Mouse (Mus musculus) G1E-ER4 (cell line): Measurements from ENCODE around the gene St6galnac3. TPM values are rescaled to one million over a fixed set of nuclear protein-coding genes. Genes with fewer than 3 reads are reported as not detected.

Experiments used
- GATA1 ChIP-seq: IDR thresholded peaks from one replicate; pipeline ENCODE4 v1.8.0; 2012; ENCODE audit warnings: low read length, inconsistent platforms
- polyA plus RNA-seq: library from polyadenylated mRNA; stranded (reverse); fragments of >175 nt; gene quantifications from 2 replicates; pipeline ENCODE4 v1.2.3, GENCODE M21; 2012

Gene St6galnac3
- polyA plus RNA-seq, 1 experiment = 1.9 TPM

- TF ChIP-seq GATA1 = no peak
These were observed 330.2 kb downstream of the St6galnac3 start for GRCm38 (mm10) chr3:153394751-153395150.

GRCm38 (mm10) chr3:153394224-153394623 lies 330.8 kb downstream of the St6galnac3 start:
- no peak for TF ChIP-seq GATA1

GRCm38 (mm10) chr3:153383656-153384055 lies 341.3 kb downstream of the St6galnac3 start:
- TF ChIP-seq GATA1 = no peak

- TF ChIP-seq GATA1 = no peak
These were observed 359.8 kb downstream of the St6galnac3 start for GRCm38 (mm10) chr3:153365057-153365755.

GRCm38 (mm10) chr3:153364366-153364765 lies 360.6 kb downstream of the St6galnac3 start:
- no peak for TF ChIP-seq GATA1

GRCm38 (mm10) chr3:153359966-153360365 lies 365.0 kb downstream of the St6galnac3 start:
- TF ChIP-seq GATA1 = no peak

GRCm38 (mm10) chr3:153356071-153356470 lies 368.9 kb downstream of the St6galnac3 start:
- no peak for TF ChIP-seq GATA1

- TF ChIP-seq GATA1 = no peak
These were observed 370.0 kb downstream of the St6galnac3 start for GRCm38 (mm10) chr3:153354988-153355297.

GRCm38 (mm10) chr3:153354186-153354987 lies 370.6 kb downstream of the St6galnac3 start:
- TF ChIP-seq GATA1 = no peak

GRCm38 (mm10) chr3:153353313-153354103 lies 371.5 kb downstream of the St6galnac3 start:
- no peak for TF ChIP-seq GATA1

GRCm38 (mm10) chr3:153349981-153350380 lies 375.0 kb downstream of the St6galnac3 start:
- TF ChIP-seq GATA1 = no peak

- TF ChIP-seq GATA1 = no peak
These were observed 376.0 kb downstream of the St6galnac3 start for GRCm38 (mm10) chr3:153348797-153349465.

- TF ChIP-seq GATA1 = no peak
These were observed 380.0 kb downstream of the St6galnac3 start for GRCm38 (mm10) chr3:153344979-153345378.

- TF ChIP-seq GATA1 = no peak
These were observed 385.0 kb downstream of the St6galnac3 start for GRCm38 (mm10) chr3:153339940-153340339.

GRCm38 (mm10) chr3:153339091-153339490 lies 385.9 kb downstream of the St6galnac3 start:
- TF ChIP-seq GATA1 = no peak
